Mouse (Mus musculus) neural tube, embryonic 12.5 days (tissue): ENCODE data around the gene Olfr54. TPM values are rescaled to one million over a fixed set of nuclear protein-coding genes. Genes with fewer than 3 reads are reported as not detected.
"Not testable (repeated sequence)": the region's sequence is repeated elsewhere in the genome, so short reads cannot be mapped to it uniquely, and the experiment has no call there.

Experiments
- ATAC-seq: fragments of 200-750 bp; cut with Nextera tagmentation; 2 replicates; pipeline ENCODE4 v1.8.0; 2017; ENCODE audit warnings: low read depth, mild to moderate bottlenecking, moderate TSS enrichment, moderate library complexity; ENCODE audit not compliant: low FRiP score
- H3K27ac ChIP-seq: fragments of 300-500 bp; sonication (generic); 2 replicates; pipeline ENCODE4 v1.5.1; 2016
- H3K27me3 ChIP-seq: fragments of 300-500 bp; sonication (generic); replicated peaks from 2 replicates; pipeline ENCODE4 v1.6.1; 2016; ENCODE audit warnings: mild to moderate bottlenecking
- H3K36me3 ChIP-seq: fragments of 300-500 bp; sonication (generic); 2 replicates; pipeline ENCODE4 v1.6.1; 2016; ENCODE audit warnings: mild to moderate bottlenecking
- H3K4me1 ChIP-seq: fragments of 300-500 bp; sonication (generic); 2 replicates; pipeline ENCODE4 v1.6.1; 2016
- H3K4me2 ChIP-seq: fragments of 300-500 bp; sonication (generic); replicated peaks from 2 replicates; pipeline ENCODE4 v1.6.1; 2016; ENCODE audit warnings: mild to moderate bottlenecking
- H3K4me3 ChIP-seq: fragments of 300-500 bp; sonication (generic); 2 replicates; pipeline ENCODE4 v1.5.1; 2016
- H3K9ac ChIP-seq: fragments of 300-500 bp; sonication (generic); 2 replicates; pipeline ENCODE4 v1.6.1; 2016; ENCODE audit warnings: mild to moderate bottlenecking
- H3K9me3 ChIP-seq: fragments of 300-500 bp; sonication (generic); 2 replicates; pipeline ENCODE4 v1.6.1; 2016; ENCODE audit warnings: mild to moderate bottlenecking
- WGBS: fragments of 180-500 bp; shearing (Covaris S2); methylation state at CpG from one replicate; pipeline ENCODE4 v1.1.7; 2016; 5-methylcytosine and 5-hydroxymethylcytosine counted together
- polyA plus RNA-seq: library from polyadenylated mRNA; unstranded; fragments of >200 nt; fragmentation: Nextera tagmentation; extraction: Ambion mirVana; gene quantifications from 2 replicates; pipeline ENCODE4 v1.2.1, GENCODE M21; 2016

Gene Olfr54
- not detected in 2 replicates for polyA plus RNA-seq

DNA sequence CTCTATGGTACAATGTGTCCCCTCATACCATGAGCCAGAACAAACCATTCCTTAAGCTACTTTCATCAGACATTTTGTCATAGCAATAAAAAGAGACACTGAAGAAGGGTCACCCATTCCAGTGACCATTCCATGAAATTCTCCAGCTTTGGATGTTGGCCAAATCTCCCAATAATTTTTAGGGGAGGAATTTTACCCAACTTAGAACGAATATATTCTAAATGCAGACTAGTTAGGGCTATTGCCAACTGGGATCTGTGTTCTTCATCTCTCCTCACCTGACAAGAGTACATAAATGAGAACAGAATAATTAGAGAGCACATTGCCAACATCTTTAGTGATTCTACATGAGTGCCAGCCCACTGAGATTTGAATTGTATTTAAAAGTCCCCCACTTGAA, at the start of gene Olfr54:
Olfr54 (plus strand) TSS at position 301 of the 400 bp plus-strand sequence.
- Histone ChIP-seq H3K36me3 (no peaks in the 10 kb centered on the region), H3K9me3 (no peaks in the 10 kb centered on the region), H3K27ac (no peak within 1 kb of the TSS), H3K4me2 (no peak within 1 kb of the TSS), H3K27me3 (no peaks in the 10 kb centered on the region), H3K9ac (no peak within 1 kb of the TSS), H3K4me1 (no peaks in the 10 kb centered on the region), H3K4me3 (no peak within 1 kb of the TSS)
- WGBS: 84% methylated on average over 1 of the region's 1 CpGs
- no peak for ATAC-seq

DNA sequence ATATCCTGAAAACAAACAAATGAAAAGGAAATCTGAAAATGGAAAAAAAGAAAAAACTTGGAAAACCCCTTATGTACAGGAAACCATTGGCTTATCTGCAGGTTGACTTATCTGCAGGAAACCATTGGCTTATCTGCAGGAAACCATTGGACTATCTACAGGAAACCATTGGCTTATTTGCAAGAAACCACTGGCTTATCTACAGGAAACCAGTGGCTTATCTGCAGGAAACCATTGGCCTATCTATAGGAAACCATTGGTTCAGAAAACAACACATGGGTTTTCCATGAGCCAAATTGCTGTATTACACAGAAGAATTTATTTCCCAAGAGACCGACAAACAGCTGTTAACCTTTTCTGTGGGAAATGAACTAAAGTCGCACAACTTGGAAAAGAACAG, 49.1 kb upstream of the Olfr54 start:
- H3K36me3 ChIP-seq: no peaks in the 10 kb centered on the region
- no peak overlapping the region for H3K9ac ChIP-seq
- H3K9me3 ChIP-seq: no peaks in the 10 kb centered on the region
- H3K27ac ChIP-seq: no peak overlapping the region
- H3K4me3 ChIP-seq: no peak overlapping the region
- no peak for ATAC-seq
- WGBS: 91% methylated on average over 2 of the region's 2 CpGs
- no peak overlapping the region for H3K4me2 ChIP-seq
- no peaks in the 10 kb centered on the region for H3K4me1 ChIP-seq
- no peaks in the 10 kb centered on the region for H3K27me3 ChIP-seq

DNA sequence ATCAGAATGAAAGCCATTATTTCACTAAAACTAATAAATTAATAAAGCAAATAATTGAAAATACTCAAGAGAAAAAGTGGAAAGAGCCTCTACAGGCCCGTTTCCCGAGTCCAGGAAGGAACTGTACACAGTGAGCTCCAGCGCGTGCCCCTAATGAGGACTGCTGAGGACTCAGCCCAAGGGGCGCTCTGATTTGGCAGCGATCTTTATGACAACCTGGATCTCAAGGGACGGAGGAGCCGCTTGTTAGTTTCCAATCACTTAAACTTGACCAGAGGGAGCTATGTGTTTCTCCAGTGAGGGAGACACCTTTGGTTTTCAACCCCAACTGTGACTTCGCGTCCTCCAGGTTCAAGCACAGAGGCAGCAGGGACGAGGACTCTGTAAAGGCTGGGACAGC, 47.8 kb upstream of the Olfr54 start, which contains the start of gene Olfr1378:
Olfr1378 (plus strand) TSS at position 301 of the 400 bp plus-strand sequence.
- H3K27me3 ChIP-seq: no peaks in the 10 kb centered on the region
- H3K36me3 ChIP-seq: no peaks in the 10 kb centered on the region
- no peak within 1 kb of the TSS for H3K4me2 ChIP-seq
- no peak for ATAC-seq
- no peaks in the 10 kb centered on the region for H3K9me3 ChIP-seq
- H3K27ac ChIP-seq: no peak within 1 kb of the TSS
- H3K4me1 ChIP-seq: no peaks in the 10 kb centered on the region
- WGBS: 91% methylated on average over 11 of the region's 11 CpGs
- H3K9ac ChIP-seq: no peak within 1 kb of the TSS
- H3K4me3 ChIP-seq: no peak within 1 kb of the TSS

DNA sequence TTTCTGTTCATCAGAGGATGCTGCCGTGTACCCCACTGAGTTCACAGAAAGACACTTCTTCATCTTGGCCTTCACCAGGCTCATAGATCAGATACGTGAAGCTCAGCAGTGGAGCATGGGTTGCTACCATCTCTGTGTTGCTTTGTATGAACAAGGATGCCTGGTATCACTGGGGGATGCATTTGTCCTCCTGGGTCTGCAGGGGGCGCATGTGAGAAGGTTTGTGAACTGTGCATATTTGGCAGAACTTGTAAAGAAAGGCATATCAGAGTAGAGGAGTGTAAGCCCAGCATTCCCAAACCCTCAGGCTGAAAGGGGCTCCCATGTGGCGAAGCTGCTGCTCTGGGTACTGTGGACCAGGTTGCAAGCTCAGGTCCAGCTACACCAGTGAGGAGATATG, 36.8 kb upstream of the Olfr54 start:
- no peak overlapping the region for H3K27ac ChIP-seq
- ATAC-seq: no peak
- H3K9me3 ChIP-seq: no peaks in the 10 kb centered on the region
- H3K4me2 ChIP-seq: no peak overlapping the region
- no peaks in the 10 kb centered on the region for H3K4me1 ChIP-seq
- WGBS: 76% methylated on average over 4 of the region's 4 CpGs
- no peak overlapping the region for H3K4me3 ChIP-seq
- no peaks in the 10 kb centered on the region for H3K27me3 ChIP-seq
- H3K9ac ChIP-seq: no peak overlapping the region
- H3K36me3 ChIP-seq: no peaks in the 10 kb centered on the region

DNA sequence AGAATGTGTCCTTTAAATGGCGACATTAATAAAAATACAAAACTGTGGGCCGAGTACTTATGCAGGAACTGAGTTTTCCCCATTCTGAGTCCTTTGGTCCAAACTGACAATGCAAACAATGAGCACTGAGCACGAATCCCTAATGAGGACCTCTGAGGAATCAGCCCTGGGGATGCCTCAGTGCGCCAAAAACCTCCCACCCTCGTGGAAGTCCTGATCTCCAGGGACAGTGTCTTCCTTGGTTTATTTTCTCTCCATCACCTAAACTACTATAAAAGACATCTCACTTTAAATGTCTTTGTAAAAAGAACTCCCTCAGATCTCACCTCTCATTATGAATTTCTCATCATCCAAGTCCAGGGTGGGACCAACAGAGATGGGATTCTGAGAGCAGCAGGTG, 32.4 kb upstream of the Olfr54 start, which contains the start of gene Olfr1377:
Olfr1377 (plus strand) TSS at position 301 of the 400 bp plus-strand sequence.
- H3K9me3 ChIP-seq: no peaks in the 10 kb centered on the region
- WGBS: 74% methylated on average over 5 of the region's 5 CpGs
- H3K36me3 ChIP-seq: no peaks in the 10 kb centered on the region
- no peak within 1 kb of the TSS for H3K4me3 ChIP-seq
- no peak within 1 kb of the TSS for H3K27ac ChIP-seq
- no peaks in the 10 kb centered on the region for H3K4me1 ChIP-seq
- no peak for ATAC-seq
- no peak within 1 kb of the TSS for H3K4me2 ChIP-seq
- no peak within 1 kb of the TSS for H3K9ac ChIP-seq
- H3K27me3 ChIP-seq: no peaks in the 10 kb centered on the region

DNA sequence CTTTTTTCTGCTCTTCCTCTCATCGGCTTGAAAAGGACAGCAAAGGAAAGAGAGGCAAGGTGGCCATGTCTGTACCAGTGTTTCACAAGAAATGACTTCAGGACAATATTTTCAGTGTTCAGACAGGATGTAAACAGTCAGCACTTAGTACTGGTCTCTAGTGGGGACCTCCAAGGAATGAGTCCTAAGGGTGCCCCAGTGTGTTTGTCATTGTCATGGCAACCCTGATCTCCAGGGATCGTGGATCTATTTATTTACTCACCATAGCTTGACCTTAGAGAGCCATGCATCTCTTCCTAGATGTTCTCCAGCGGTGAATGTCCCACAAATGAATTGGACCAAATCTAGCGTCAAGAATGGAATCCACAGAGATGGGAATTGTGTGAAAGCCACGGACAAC, 10.7 kb upstream of the Olfr54 start, which contains the start of gene Olfr51:
Olfr51 (plus strand) TSS at position 301 of the 400 bp plus-strand sequence.
- Histone ChIP-seq H3K9ac (no peak within 1 kb of the TSS), H3K4me3 (no peak within 1 kb of the TSS), H3K9me3 (no peaks in the 10 kb centered on the region), H3K27ac (no peak within 1 kb of the TSS), H3K4me1 (no peaks in the 10 kb centered on the region), H3K27me3 (no peaks in the 10 kb centered on the region), H3K4me2 (no peak within 1 kb of the TSS), H3K36me3 (no peaks in the 10 kb centered on the region)
- 80% methylated on average over 5 of the region's 5 CpGs for WGBS
- no peak for ATAC-seq

DNA sequence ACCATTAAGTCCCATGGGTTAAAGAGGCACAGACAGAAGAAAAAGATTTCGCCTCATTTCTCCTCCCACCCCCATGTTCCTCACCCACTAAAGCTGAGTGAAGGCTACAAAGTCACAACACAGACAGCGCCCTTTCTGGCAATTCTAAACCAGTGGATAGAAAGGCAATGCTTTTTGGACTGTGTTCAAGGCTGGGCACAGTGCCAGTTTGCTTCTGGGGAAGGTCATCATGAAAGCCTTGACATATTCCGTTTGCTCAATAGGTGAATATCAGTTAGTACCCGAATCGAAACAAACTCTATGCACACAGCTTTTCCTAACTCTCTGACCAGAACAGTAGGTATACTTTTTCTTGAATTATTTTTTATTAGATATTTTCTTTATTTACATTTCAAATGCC, 2.2 kb upstream of the Olfr54 start:
- H3K4me3 ChIP-seq: no peak overlapping the region
- no peaks in the 10 kb centered on the region for H3K36me3 ChIP-seq
- WGBS: 85% methylated on average over 5 of the region's 5 CpGs
- no peak overlapping the region for H3K4me2 ChIP-seq
- no peaks in the 10 kb centered on the region for H3K27me3 ChIP-seq
- no peak for ATAC-seq
- no peaks in the 10 kb centered on the region for H3K4me1 ChIP-seq
- no peaks in the 10 kb centered on the region for H3K9me3 ChIP-seq
- no peak overlapping the region for H3K27ac ChIP-seq
- no peak overlapping the region for H3K9ac ChIP-seq

DNA sequence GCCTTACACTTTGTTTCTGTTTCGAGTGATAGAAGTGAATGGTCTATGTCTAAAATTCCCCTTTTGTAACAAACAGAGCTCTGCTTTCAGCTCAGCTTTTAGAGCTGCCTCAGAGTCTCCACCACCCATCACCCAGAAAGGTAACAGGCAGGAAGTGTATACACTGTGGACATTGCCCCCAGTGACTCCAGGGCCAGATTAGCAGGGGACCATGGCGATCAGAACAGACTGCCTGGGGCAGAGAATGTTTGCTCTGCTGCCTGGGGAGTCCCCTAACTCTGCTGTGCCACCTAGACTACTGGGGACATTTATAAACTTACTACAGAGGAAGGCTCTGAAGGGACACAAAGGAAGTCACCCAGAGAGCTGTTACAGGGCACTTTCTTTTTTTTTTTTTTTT, 2.3 kb downstream of the Olfr54 start:
- Histone ChIP-seq H3K36me3 (no peaks in the 10 kb centered on the region), H3K9ac (no peak overlapping the region), H3K4me3 (no peak overlapping the region), H3K27ac (no peak overlapping the region), H3K27me3 (no peaks in the 10 kb centered on the region), H3K4me1 (no peaks in the 10 kb centered on the region), H3K9me3 (no peaks in the 10 kb centered on the region), H3K4me2 (no peak overlapping the region)
- ATAC-seq: no peak
- WGBS: 56% methylated on average over 2 of the region's 2 CpGs

DNA sequence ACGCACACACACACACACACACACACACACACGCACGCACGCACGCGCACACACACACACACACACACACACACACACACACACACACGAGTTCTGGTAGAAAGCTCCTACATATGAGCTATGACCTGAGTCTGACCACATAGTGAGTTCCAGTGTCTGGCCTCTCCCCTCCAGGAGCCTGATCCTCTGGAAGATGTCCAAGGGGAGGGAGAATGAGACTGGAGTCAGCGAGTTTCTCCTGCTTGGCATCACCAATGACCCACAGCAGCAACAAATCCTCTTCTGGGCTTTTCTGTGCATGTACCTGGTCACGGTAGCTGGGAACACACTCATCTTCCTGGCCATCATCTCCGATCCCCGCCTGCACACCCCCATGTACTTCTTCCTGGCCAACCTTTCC, 12.8 kb downstream of the Olfr54 start:
- H3K4me2 ChIP-seq, H3K36me3 ChIP-seq, ATAC-seq, H3K4me3 ChIP-seq, H3K9me3 ChIP-seq, H3K9ac ChIP-seq, H3K4me1 ChIP-seq, H3K27me3 ChIP-seq, H3K27ac ChIP-seq: not testable (repeated sequence)
- WGBS: 90% methylated on average over 11 of the region's 11 CpGs

DNA sequence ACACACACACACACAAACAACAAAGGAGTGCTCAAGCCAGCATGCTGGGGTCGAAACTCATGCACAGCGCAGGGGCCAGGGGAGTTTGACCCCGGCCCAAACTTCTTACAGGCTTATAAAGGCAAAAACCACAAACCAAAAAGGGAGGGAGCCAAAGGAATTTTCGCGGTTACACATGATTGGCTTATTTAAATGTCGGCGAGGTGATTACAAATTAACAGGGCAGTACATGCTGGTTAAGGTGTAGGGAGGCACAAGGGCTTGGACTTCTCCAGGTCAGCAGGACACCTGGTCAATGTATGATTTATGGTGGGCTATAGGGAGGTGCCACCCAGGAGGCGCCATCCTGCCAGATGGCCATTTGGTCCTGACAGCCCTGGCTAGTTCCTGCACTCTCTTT, 15.3 kb downstream of the Olfr54 start:
- H3K27me3 ChIP-seq, H3K9ac ChIP-seq, H3K4me2 ChIP-seq, H3K9me3 ChIP-seq, H3K36me3 ChIP-seq, ATAC-seq, H3K27ac ChIP-seq, H3K4me3 ChIP-seq, H3K4me1 ChIP-seq: not testable (repeated sequence)
- 67% methylated on average over 8 of the region's 8 CpGs for WGBS

DNA sequence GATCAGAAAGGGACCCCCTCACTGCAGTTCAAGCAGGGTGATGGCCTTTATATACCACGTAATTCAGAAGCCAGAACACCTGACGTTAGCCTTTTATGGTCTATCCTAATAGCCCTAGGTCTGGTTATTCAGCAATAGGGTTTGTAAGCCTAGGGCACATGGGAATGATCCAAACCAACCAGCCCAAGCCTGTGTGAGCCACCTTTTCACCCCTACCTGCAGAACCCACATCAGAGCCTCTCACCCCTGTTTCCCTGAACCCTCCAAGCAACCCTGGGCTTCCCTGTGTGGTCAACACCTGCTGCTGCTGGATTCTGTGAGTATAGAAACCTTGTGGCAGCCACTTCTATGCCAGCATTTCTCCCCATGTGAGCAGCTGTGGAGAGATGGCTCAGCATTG, 16.2 kb downstream of the Olfr54 start:
- H3K36me3 ChIP-seq: no peaks in the 10 kb centered on the region
- no peak overlapping the region for H3K4me2 ChIP-seq
- 53% methylated on average over 2 of the region's 2 CpGs for WGBS
- no peak overlapping the region for H3K9ac ChIP-seq
- no peak overlapping the region for H3K27ac ChIP-seq
- H3K9me3 ChIP-seq: no peaks in the 10 kb centered on the region
- no peaks in the 10 kb centered on the region for H3K27me3 ChIP-seq
- no peak overlapping the region for H3K4me3 ChIP-seq
- no peak for ATAC-seq
- no peaks in the 10 kb centered on the region for H3K4me1 ChIP-seq

DNA sequence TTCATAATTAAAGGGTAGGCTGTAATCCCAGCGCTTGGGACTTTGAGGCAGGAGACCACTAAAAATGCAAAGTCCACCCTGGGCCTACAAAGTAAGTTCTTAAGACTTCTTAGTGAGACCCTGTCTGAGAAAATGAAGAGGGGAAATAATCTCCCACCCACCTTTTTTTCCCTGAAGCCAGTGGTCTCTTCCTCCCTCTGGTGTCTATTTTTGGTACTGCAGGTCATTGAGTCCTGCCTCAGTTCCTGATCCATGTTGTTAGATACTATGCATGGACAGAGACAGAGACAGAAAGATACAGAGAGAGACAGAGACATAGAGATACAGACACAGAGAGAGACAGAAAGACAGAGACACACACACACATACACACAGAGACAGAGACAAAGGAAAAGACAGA, 18.8 kb downstream of the Olfr54 start:
- Histone ChIP-seq H3K36me3 (no peaks in the 10 kb centered on the region), H3K27ac (no peak overlapping the region), H3K9me3 (no peaks in the 10 kb centered on the region), H3K27me3 (no peaks in the 10 kb centered on the region), H3K9ac (no peak overlapping the region), H3K4me1 (no peaks in the 10 kb centered on the region), H3K4me2 (no peak overlapping the region), H3K4me3 (no peak overlapping the region)
- ATAC-seq: no peak
- 19% methylated on average over 1 of the region's 1 CpGs for WGBS

DNA sequence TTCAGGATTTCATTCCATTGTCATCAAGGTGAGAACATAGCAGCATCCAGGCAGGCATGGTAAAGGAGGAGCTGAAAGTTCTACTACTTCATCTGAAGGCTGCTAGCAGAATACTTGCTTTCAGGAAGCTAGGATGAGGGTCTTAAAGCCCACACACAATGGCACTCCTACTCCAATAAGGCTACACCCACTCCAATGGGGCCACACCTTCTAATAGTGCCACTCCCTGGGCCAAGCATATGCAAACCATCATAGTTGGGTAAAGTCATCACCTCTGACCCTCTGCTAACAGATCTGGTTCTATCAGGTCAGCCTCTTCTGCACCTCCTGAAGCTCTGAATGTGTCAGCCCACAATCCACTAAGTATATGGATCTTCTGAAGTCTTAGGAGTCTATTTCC, 20.1 kb downstream of the Olfr54 start:
- H3K36me3 ChIP-seq, H3K4me2 ChIP-seq, ATAC-seq, H3K4me1 ChIP-seq, H3K27me3 ChIP-seq, H3K4me3 ChIP-seq, H3K9ac ChIP-seq, H3K27ac ChIP-seq, H3K9me3 ChIP-seq: not testable (repeated sequence)
